Mouse (Mus musculus) neural tube, embryonic 15.5 days (tissue): ENCODE measurements at regions not wholly inside any gene's neighbourhood (a gene's known extent, or its start where the extent isn't known, plus 50 kb on each side); places are given as distances from the start of the nearest gene placed in this dataset.

Experiments used
- ATAC-seq: fragments of 200-750 bp; cut with Nextera tagmentation; 2 replicates; pipeline ENCODE4 v1.8.0; 2017; ENCODE audit warnings: mild to moderate bottlenecking, moderate TSS enrichment, moderate library complexity; ENCODE audit not compliant: low FRiP score
- H3K27ac ChIP-seq: fragments of 300-500 bp; sonication (generic); replicated peaks from 2 replicates; pipeline ENCODE4 v1.5.1; 2015; ENCODE audit warnings: mild to moderate bottlenecking, inconsistent platforms
- H3K27me3 ChIP-seq: fragments of 300-500 bp; sonication (generic); replicated peaks from 2 replicates; pipeline ENCODE4 v1.6.1; 2015; ENCODE audit warnings: inconsistent platforms
- H3K36me3 ChIP-seq: fragments of 300-500 bp; sonication (generic); 2 replicates; pipeline ENCODE4 v1.6.1; 2015; ENCODE audit warnings: inconsistent platforms
- H3K4me1 ChIP-seq: fragments of 300-500 bp; sonication (generic); 2 replicates; pipeline ENCODE4 v1.6.1; 2015; ENCODE audit warnings: inconsistent platforms
- H3K4me2 ChIP-seq: fragments of 300-500 bp; sonication (generic); 2 replicates; pipeline ENCODE4 v1.6.1; 2015; ENCODE audit warnings: inconsistent platforms, mild to moderate bottlenecking, moderate library complexity
- H3K4me3 ChIP-seq: fragments of 300-500 bp; sonication (generic); replicated peaks from 2 replicates; pipeline ENCODE4 v1.5.1; 2015; ENCODE audit warnings: mild to moderate bottlenecking, inconsistent platforms
- H3K9ac ChIP-seq: fragments of 300-500 bp; sonication (generic); replicated peaks from 2 replicates; pipeline ENCODE4 v1.6.1; 2015; ENCODE audit warnings: mild to moderate bottlenecking, inconsistent platforms
- H3K9me3 ChIP-seq: fragments of 300-500 bp; sonication (generic); replicated peaks from 2 replicates; pipeline ENCODE4 v1.6.1; 2016; ENCODE audit warnings: inconsistent platforms
- WGBS: fragments of 180-500 bp; shearing (Covaris S2); methylation state at CpG from one replicate; pipeline ENCODE4 v1.1.7; 2015; ENCODE audit warnings: mixed read lengths; 5-methylcytosine and 5-hydroxymethylcytosine counted together

DNA sequence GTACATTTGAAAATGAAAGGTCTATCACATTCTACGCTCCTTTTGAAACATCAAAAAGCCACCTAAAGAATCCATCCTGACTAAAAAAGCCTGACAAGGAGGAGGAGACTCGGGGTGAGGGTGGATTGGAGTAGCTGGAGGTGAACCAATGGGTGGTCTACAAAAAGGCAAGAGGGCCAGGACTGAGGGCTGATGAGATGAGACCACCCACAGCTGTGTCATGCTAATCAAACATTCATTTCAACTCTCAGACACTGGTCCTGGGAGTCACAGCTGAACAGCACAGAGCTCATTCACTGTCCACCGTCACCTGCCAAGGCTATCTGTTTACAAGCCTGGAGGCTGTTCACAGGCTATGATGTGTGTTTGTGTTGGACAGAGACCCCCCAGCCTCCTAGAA lies 244.3 kb upstream of the Slc7a11 start:
- ATAC-seq = no peak
- no peak overlapping the region for H3K27ac ChIP-seq
- no peak overlapping the region for H3K9ac ChIP-seq
- H3K4me3 ChIP-seq = no peak overlapping the region
- H3K36me3 ChIP-seq = no peaks in the 10 kb centered on the region
- no peak overlapping the region for H3K4me2 ChIP-seq
- no peaks in the 10 kb centered on the region for H3K4me1 ChIP-seq
- H3K9me3 ChIP-seq = no peaks in the 10 kb centered on the region
- 64% methylated on average over 3 of the region's 3 CpGs for WGBS
- H3K27me3 ChIP-seq = no peaks in the 10 kb centered on the region

DNA sequence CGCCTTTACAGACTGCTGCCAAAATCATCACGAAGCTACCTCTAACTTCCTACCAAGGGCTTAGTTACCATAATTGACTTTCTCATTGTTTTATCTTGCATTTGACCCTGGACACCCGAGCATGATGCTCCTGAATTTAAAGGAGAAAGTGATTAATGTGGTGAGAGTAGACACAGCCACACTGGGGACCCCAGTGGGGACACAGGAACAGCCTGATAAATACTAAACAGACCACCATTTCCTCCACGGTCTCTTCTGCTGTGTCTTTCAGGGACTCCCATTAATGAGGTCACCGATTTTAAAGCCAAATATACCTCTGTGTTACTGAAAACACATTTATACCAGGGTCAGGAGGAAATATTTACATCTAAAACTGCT lies 235.2 kb upstream of the Slc7a11 start:
- H3K27me3 ChIP-seq = no peaks in the 10 kb centered on the region
- H3K36me3 ChIP-seq = no peaks in the 10 kb centered on the region
- peaks cover 11% of the 10 kb centered on the region for H3K4me1 ChIP-seq
- ATAC-seq = no peak
- H3K4me3 ChIP-seq = no peak overlapping the region
- no peaks in the 10 kb centered on the region for H3K9me3 ChIP-seq
- H3K4me2 ChIP-seq = no peak overlapping the region
- WGBS = 23% methylated on average over 5 of the region's 5 CpGs
- H3K9ac ChIP-seq = no peak overlapping the region
- H3K27ac ChIP-seq = no peak overlapping the region

DNA sequence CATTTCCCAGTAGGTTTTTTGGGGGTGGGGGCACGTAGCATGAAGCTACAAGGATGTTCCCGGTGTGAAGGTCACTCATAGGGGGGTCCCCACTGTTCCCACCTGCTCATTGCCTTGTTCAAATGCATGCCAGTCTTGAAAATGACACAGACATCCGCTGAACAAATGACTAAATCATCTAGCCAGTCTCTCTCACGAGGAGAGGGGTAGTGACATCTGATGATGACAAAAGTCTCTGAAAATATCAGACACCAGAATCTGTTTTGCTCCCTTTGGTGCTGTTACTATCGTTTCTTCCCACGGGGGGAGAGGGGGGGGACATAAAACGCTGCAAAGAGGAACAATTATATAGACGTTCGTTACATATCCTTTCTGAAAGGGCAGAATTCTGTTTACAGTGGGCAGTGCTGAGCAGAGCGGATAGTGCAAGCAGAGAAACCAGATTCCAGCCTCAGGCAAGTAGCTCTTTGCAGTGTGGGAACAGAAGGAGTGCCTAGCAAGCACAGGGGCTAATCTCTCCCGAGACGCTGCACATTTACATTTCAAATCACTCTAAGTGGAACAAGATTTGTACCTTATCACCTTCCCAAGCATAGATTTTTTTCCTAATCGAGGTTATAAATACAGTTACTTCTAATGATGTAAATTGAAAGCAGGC lies 234.7 kb upstream of the Slc7a11 start:
- peak; percentile 74 for ATAC-seq
- Histone ChIP-seq H3K9ac (no peak overlapping the region), H3K4me3 (no peak overlapping the region), H3K9me3 (no peaks in the 10 kb centered on the region), H3K4me2 (peak overlapping the region; percentile 27; the same call in 1 of the 2 replicates), H3K27ac (peak overlapping the region; percentile 41; the same call in 1 of the 2 replicates), H3K4me1 (peaks cover 11% of the 10 kb centered on the region), H3K27me3 (no peaks in the 10 kb centered on the region), H3K36me3 (no peaks in the 10 kb centered on the region)
- 32% methylated on average over 13 of the region's 13 CpGs for WGBS

DNA sequence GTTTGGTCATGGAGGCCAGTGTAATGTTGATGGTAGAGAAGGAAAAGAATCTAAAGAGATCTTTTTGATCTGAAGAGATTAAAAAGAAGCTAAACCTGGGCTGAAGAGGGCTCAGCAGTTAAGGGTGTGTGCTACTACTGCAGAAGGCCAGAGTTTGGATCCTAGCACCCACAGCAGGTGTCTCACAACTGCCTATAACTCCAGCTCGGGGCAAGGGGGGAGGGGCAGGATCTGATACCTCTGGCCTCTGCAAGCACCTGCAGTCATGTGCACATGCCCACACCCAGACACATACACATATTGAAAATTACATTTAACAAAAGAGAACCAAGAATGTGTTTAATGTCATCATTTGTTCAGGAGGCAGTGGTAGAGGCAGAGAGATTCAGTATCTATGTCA lies 232.4 kb upstream of the Slc7a11 start:
- no peaks in the 10 kb centered on the region for H3K36me3 ChIP-seq
- no peak overlapping the region for H3K9ac ChIP-seq
- peaks cover 11% of the 10 kb centered on the region for H3K4me1 ChIP-seq
- WGBS = 74% methylated on average over 1 of the region's 1 CpGs
- no peaks in the 10 kb centered on the region for H3K9me3 ChIP-seq
- no peak for ATAC-seq
- H3K4me2 ChIP-seq = no peak overlapping the region
- H3K27ac ChIP-seq = no peak overlapping the region
- H3K27me3 ChIP-seq = no peaks in the 10 kb centered on the region
- H3K4me3 ChIP-seq = no peak overlapping the region

DNA sequence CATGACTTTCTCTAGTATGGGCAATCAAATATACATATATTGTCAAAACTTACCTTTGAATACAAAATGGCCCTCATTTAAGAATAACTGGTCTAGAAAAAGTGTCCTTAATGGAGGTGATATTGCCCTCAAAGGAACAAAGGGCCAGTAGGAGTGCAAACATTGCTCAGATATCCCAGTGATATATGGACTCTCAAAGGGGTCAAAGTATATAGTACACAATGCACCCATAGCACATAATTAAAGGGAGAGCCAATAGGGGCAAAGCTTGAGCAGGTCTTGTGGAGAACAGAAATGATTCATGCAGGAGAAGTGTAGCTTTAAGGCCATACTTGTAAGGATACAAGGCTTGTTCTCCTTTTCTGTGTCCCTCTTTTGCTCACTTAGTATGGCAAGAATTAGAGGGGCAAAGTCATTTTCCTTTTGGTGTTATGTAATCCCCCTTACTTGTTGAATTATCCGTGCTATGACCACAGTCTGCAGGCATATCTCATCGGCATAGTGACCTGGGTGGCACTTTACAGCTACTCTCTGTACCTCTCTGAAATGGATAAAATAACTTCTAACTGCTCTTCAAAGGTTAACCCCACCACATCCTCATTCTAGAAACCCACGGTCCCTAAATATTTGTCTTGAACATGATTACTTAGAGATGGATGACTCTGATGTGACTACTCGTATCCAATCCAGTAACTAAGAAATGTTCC lies 231.6 kb upstream of the Slc7a11 start:
- H3K9ac ChIP-seq = no peak overlapping the region
- H3K4me1 ChIP-seq = peaks cover 11% of the 10 kb centered on the region
- H3K36me3 ChIP-seq = no peaks in the 10 kb centered on the region
- no peak overlapping the region for H3K4me3 ChIP-seq
- ATAC-seq = no peak
- no peaks in the 10 kb centered on the region for H3K27me3 ChIP-seq
- 91% methylated on average over 4 of the region's 4 CpGs for WGBS
- H3K4me2 ChIP-seq = no peak overlapping the region
- no peak overlapping the region for H3K27ac ChIP-seq
- H3K9me3 ChIP-seq = no peaks in the 10 kb centered on the region

DNA sequence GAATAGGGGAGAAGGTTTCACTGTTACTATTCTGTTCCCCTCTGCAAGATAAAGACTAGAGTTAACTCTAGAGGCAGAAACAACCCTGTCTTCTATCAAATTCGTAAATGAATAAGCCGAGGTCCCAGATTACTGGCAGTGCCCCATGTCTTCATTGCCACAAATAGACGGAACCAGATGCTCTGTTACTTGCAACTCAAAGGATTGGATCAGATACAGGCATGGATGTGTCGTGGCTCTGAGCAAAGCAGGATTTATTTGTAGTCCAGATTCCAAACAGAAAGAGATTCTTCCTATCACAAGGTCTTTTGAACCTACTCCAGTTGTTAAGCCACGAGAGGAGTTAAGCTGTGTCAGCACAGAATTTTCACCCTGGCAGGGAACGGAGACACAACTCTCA lies 221.9 kb upstream of the Slc7a11 start:
- no peaks in the 10 kb centered on the region for H3K4me1 ChIP-seq
- no peaks in the 10 kb centered on the region for H3K27me3 ChIP-seq
- no peak for ATAC-seq
- WGBS = 67% methylated on average over 6 of the region's 6 CpGs
- H3K36me3 ChIP-seq = no peaks in the 10 kb centered on the region
- H3K4me2 ChIP-seq = no peak overlapping the region
- no peak overlapping the region for H3K9ac ChIP-seq
- no peaks in the 10 kb centered on the region for H3K9me3 ChIP-seq
- H3K27ac ChIP-seq = no peak overlapping the region
- no peak overlapping the region for H3K4me3 ChIP-seq

DNA sequence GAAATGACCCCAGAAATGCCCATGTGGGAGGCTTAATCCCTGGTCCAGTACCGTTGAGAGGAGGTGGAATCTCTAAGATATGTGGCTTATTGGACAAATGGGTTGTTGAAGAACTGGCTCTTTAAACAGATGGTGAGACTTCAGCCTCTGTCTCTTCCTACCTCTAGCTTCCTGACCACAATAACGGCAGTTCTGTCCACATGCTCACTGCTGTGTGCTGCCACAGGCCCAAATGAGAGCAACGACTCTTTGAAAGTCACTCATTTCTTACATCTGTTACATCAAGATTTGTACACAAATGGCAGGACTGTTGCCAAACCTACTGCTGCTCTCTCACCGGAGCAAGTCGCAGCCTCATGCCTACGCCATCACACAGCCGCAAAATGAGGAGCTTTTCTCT lies 217.6 kb upstream of the Slc7a11 start:
- H3K27ac ChIP-seq = no peak overlapping the region
- no peak overlapping the region for H3K4me2 ChIP-seq
- no peak overlapping the region for H3K9ac ChIP-seq
- no peaks in the 10 kb centered on the region for H3K9me3 ChIP-seq
- H3K36me3 ChIP-seq = no peaks in the 10 kb centered on the region
- no peak for ATAC-seq
- no peaks in the 10 kb centered on the region for H3K4me1 ChIP-seq
- no peaks in the 10 kb centered on the region for H3K27me3 ChIP-seq
- H3K4me3 ChIP-seq = no peak overlapping the region
- 76% methylated on average over 7 of the region's 7 CpGs for WGBS

DNA sequence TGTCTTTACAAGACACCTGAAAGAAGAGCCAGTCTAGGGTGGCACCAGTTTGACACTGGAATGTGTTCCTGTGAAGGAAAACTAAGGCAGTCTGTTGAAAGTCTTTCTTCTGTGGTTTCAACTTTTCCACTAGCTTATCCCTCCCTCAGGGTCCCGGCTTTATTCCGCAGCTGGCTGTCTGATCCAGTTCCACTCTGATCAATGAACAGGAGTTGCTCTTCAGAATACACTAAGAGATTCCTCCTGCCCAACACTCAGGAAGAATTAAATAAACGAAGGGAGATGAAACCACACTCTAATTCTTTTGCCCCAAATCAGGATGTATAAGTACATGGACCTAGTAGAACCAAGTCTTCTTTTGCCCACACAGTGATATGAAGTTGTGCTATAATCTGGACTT lies 217.2 kb upstream of the Slc7a11 start:
- Histone ChIP-seq H3K4me2 (no peak overlapping the region), H3K27me3 (no peaks in the 10 kb centered on the region), H3K4me3 (no peak overlapping the region), H3K9me3 (no peaks in the 10 kb centered on the region), H3K36me3 (no peaks in the 10 kb centered on the region), H3K27ac (no peak overlapping the region), H3K9ac (no peak overlapping the region), H3K4me1 (no peaks in the 10 kb centered on the region)
- WGBS = 92% methylated on average over 3 of the region's 3 CpGs
- ATAC-seq = no peak

DNA sequence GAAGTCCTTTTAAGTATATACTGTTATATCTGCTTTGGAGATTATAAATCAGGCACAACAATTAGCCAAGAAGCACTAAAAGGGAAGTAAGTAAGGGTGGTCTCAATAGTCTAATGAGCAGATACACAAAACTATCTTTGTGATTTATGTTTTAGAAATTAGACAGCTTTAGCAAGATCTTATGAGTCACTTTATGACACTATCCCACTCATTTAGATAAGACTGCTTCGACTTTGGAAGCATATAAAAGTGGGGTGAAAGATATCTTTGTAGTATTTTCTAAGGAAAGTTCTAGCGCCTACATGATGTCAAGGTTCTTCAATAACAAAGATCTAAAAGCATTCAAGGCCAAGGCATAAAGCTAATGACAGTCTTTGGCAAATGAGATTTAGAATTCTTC lies 214.5 kb upstream of the Slc7a11 start:
- H3K9ac ChIP-seq = no peak overlapping the region

DNA sequence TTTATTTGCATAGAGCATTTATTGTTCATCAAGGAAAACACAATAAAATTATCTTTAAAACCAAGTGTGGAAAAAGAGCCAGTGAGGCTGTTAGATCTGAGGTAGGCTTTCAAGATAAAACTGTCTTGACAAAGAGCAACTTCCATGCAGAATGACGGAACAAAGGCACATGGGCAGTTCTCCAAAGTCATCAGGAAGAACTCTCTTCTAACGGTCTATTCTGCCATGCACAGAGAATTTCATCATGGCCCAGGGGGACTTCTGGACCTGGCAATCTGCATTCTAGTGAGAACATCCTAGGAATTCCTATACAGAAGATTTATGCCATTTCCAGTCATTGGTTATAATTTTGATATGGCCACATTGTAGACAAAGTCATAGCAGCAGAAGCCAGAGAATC lies 211.0 kb upstream of the Slc7a11 start:
- Histone ChIP-seq H3K9ac (no peak overlapping the region), H3K4me1 (no peaks in the 10 kb centered on the region), H3K4me3 (no peak overlapping the region), H3K36me3 (no peaks in the 10 kb centered on the region), H3K27me3 (no peaks in the 10 kb centered on the region), H3K4me2 (no peak overlapping the region), H3K9me3 (no peaks in the 10 kb centered on the region), H3K27ac (no peak overlapping the region)
- no peak for ATAC-seq
- WGBS = 69% methylated on average over 2 of the region's 2 CpGs

More for the DNA sequence above, 214.5 kb upstream of the Slc7a11 start:
- no peaks in the 10 kb centered on the region for H3K36me3 ChIP-seq
- no peaks in the 10 kb centered on the region for H3K27me3 ChIP-seq
- H3K4me1 ChIP-seq = no peaks in the 10 kb centered on the region
- no peaks in the 10 kb centered on the region for H3K9me3 ChIP-seq
- no peak overlapping the region for H3K27ac ChIP-seq
- no peak overlapping the region for H3K4me3 ChIP-seq
- no peak overlapping the region for H3K4me2 ChIP-seq
- WGBS = 80% methylated on average over 2 of the region's 2 CpGs
- no peak for ATAC-seq

DNA sequence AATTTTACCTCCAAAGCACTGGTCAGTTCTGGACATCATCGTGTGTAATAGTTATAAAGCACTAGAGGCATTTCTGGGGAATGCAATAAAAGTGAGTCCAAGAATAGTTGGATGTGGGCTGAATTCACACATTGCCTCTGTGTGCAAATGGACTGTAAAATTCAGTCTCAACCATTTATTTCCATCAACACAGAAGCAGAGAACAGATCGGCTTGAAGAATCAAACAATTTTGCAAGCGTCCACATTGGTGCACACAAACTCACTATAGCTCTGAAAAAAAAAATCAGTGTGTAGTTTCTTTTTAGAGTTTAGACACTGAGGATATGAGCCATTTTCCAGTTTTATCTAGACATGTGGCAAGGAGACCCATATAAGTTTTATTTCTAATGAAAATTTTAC lies 208.9 kb upstream of the Slc7a11 start:
- WGBS = 89% methylated on average over 3 of the region's 3 CpGs
- Histone ChIP-seq H3K4me1 (no peaks in the 10 kb centered on the region), H3K9ac (no peak overlapping the region), H3K36me3 (no peaks in the 10 kb centered on the region), H3K9me3 (no peaks in the 10 kb centered on the region), H3K4me3 (no peak overlapping the region), H3K27me3 (no peaks in the 10 kb centered on the region), H3K4me2 (no peak overlapping the region), H3K27ac (no peak overlapping the region)
- ATAC-seq = no peak

DNA sequence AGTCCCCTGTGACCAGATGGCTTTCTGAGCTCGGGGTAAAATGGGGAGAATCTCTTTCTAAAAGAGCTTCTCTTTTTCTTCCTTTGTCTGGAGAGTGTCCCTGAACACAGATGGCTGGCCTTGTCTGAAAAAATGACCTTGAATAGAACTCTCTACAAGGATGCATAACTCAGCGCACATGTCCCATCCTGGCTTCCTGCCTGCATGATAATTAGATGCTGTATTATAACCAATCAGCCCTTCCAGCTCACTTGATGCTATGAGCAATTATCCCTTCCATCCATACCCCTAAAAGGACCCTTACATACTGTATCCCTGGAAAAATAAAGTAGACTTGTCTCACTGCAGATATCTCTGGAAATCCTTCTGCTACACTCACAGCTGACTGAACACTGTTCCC lies 199.7 kb upstream of the Slc7a11 start:
- ATAC-seq = no peak
- Histone ChIP-seq H3K36me3 (no peaks in the 10 kb centered on the region), H3K27ac (no peak overlapping the region), H3K9me3 (no peaks in the 10 kb centered on the region), H3K27me3 (no peaks in the 10 kb centered on the region), H3K4me2 (no peak overlapping the region), H3K9ac (no peak overlapping the region), H3K4me1 (no peaks in the 10 kb centered on the region), H3K4me3 (no peak overlapping the region)
- 44% methylated on average over 2 of the region's 2 CpGs for WGBS
